Mouse (Mus musculus): ENCODE measurements around the gene Clstn2. TPM values are rescaled to one million over a fixed set of nuclear protein-coding genes. Genes with fewer than 3 reads are reported as not detected.

Clstn2 gene
- polyA plus RNA-seq, 1 experiment from 2014 or later = 1.8 TPM

- WGBS = 83% methylated on average over 3 of the region's 3 CpGs
- Histone ChIP-seq H3K4me1 (no peaks in the 10 kb centered on the region), H3K4me2 (no peak overlapping the region), H3K27ac (no peak overlapping the region), H3K36me3 (no peaks in the 10 kb centered on the region), H3K27me3 (no peaks in the 10 kb centered on the region), H3K9ac (no peak overlapping the region), H3K4me3 (replicated peaks) (no peak overlapping the region), H3K9me3 (replicated peaks) (no peaks in the 10 kb centered on the region)
- no peak for ATAC-seq (replicated peaks; ENCODE audit: low FRiP score)
Observed at GRCm38 (mm10) chr9:97525563-97525962, 507.4 kb downstream of the Clstn2 start.

- Histone ChIP-seq H3K36me3 (no peaks in the 10 kb centered on the region), H3K9ac (no peak overlapping the region), H3K4me1 (no peaks in the 10 kb centered on the region), H3K27ac (no peak overlapping the region), H3K4me3 (replicated peaks) (no peak overlapping the region), H3K27me3 (no peaks in the 10 kb centered on the region), H3K4me2 (no peak overlapping the region), H3K9me3 (replicated peaks) (no peaks in the 10 kb centered on the region)
- WGBS = 73% methylated on average over 3 of the region's 3 CpGs
- ATAC-seq (replicated peaks; ENCODE audit: low FRiP score) = no peak
Observed at GRCm38 (mm10) chr9:97524861-97525260, 508.1 kb downstream of the Clstn2 start.

GRCm38 (mm10) chr9:97520771-97521170, 512.2 kb downstream of the Clstn2 start:
- ATAC-seq (replicated peaks; ENCODE audit: low FRiP score) = no peak
- Histone ChIP-seq H3K36me3 (no peaks in the 10 kb centered on the region), H3K27ac (no peak overlapping the region), H3K9me3 (replicated peaks) (no peaks in the 10 kb centered on the region), H3K4me1 (no peaks in the 10 kb centered on the region), H3K4me2 (no peak overlapping the region), H3K4me3 (replicated peaks) (no peak overlapping the region), H3K27me3 (no peaks in the 10 kb centered on the region), H3K9ac (no peak overlapping the region)
- WGBS = 96% methylated on average over 3 of the region's 3 CpGs

- H3K27ac ChIP-seq = no peak overlapping the region
- H3K4me3 ChIP-seq (replicated peaks) = no peak overlapping the region
- no peaks in the 10 kb centered on the region for H3K36me3 ChIP-seq
- H3K4me1 ChIP-seq = no peaks in the 10 kb centered on the region
- no peaks in the 10 kb centered on the region for H3K9me3 ChIP-seq (replicated peaks)
- H3K4me2 ChIP-seq = no peak overlapping the region
- no peaks in the 10 kb centered on the region for H3K27me3 ChIP-seq
- no peak for ATAC-seq (replicated peaks; ENCODE audit: low FRiP score)
- H3K9ac ChIP-seq = no peak overlapping the region
- WGBS = 71% methylated on average over 3 of the region's 3 CpGs
Observed at GRCm38 (mm10) chr9:97517006-97517405, 516.0 kb downstream of the Clstn2 start.

- H3K4me3 ChIP-seq (replicated peaks) = no peak overlapping the region
- no peak for ATAC-seq (replicated peaks; ENCODE audit: low FRiP score)
- no peaks in the 10 kb centered on the region for H3K9me3 ChIP-seq (replicated peaks)
- H3K9ac ChIP-seq = no peak overlapping the region
- no peak overlapping the region for H3K27ac ChIP-seq
- H3K36me3 ChIP-seq = no peaks in the 10 kb centered on the region
- H3K27me3 ChIP-seq = no peaks in the 10 kb centered on the region
- peaks cover 2% of the 10 kb centered on the region; the same call in 1 of the 2 replicates for H3K4me1 ChIP-seq
- no peak overlapping the region for H3K4me2 ChIP-seq
- WGBS = 93% methylated on average over 2 of the region's 2 CpGs
Observed at GRCm38 (mm10) chr9:97514639-97515038, 518.3 kb downstream of the Clstn2 start.

- ATAC-seq (replicated peaks; ENCODE audit: low FRiP score) = peak; percentile 58; the same call in 1 of the 2 replicates
- 34% methylated on average over 3 of the region's 3 CpGs for WGBS
- no peak overlapping the region for H3K4me2 ChIP-seq
Observed at GRCm38 (mm10) chr9:97512282-97512850, 520.6 kb downstream of the Clstn2 start.

GRCm38 (mm10) chr9:97501416-97501815, 531.6 kb downstream of the Clstn2 start:
- H3K4me3 ChIP-seq (replicated peaks) = no peak overlapping the region
- H3K27ac ChIP-seq = no peak overlapping the region
- WGBS = 43% methylated on average over 4 of the region's 4 CpGs
- no peaks in the 10 kb centered on the region for H3K36me3 ChIP-seq
- no peaks in the 10 kb centered on the region for H3K9me3 ChIP-seq (replicated peaks)
- H3K9ac ChIP-seq = no peak overlapping the region
- H3K4me2 ChIP-seq = no peak overlapping the region
- H3K4me1 ChIP-seq = no peaks in the 10 kb centered on the region
- ATAC-seq (replicated peaks; ENCODE audit: low FRiP score) = no peak
- no peaks in the 10 kb centered on the region for H3K27me3 ChIP-seq

More at GRCm38 (mm10) chr9:97512282-97512850, 520.6 kb downstream of the Clstn2 start:
- H3K4me1 ChIP-seq = peaks cover 5% of the 10 kb centered on the region; the same call in 1 of the 2 replicates
- H3K36me3 ChIP-seq = no peaks in the 10 kb centered on the region
- no peak overlapping the region for H3K4me3 ChIP-seq (replicated peaks)
- no peak overlapping the region for H3K27ac ChIP-seq
- no peaks in the 10 kb centered on the region for H3K27me3 ChIP-seq
- no peaks in the 10 kb centered on the region for H3K9me3 ChIP-seq (replicated peaks)
- no peak overlapping the region for H3K9ac ChIP-seq

- H3K4me1 ChIP-seq = no peaks in the 10 kb centered on the region
- H3K4me3 ChIP-seq (replicated peaks) = no peak overlapping the region
- no peaks in the 10 kb centered on the region for H3K36me3 ChIP-seq
- H3K9me3 ChIP-seq (replicated peaks) = no peaks in the 10 kb centered on the region
- H3K9ac ChIP-seq = no peak overlapping the region
- WGBS = 88% methylated on average over 6 of the region's 6 CpGs
- no peaks in the 10 kb centered on the region for H3K27me3 ChIP-seq
- H3K4me2 ChIP-seq = no peak overlapping the region
- no peak for ATAC-seq (replicated peaks; ENCODE audit: low FRiP score)
- H3K27ac ChIP-seq = no peak overlapping the region
Observed at GRCm38 (mm10) chr9:97495056-97495455, 537.9 kb downstream of the Clstn2 start.

GRCm38 (mm10) chr9:97491626-97492025, 541.4 kb downstream of the Clstn2 start:
- no peaks in the 10 kb centered on the region for H3K9me3 ChIP-seq (replicated peaks)
- H3K9ac ChIP-seq = no peak overlapping the region
- WGBS = 80% methylated on average over 2 of the region's 2 CpGs
- H3K27ac ChIP-seq = no peak overlapping the region
- no peak overlapping the region for H3K4me2 ChIP-seq
- no peaks in the 10 kb centered on the region for H3K4me1 ChIP-seq
- ATAC-seq (replicated peaks; ENCODE audit: low FRiP score) = no peak
- no peaks in the 10 kb centered on the region for H3K27me3 ChIP-seq
- no peak overlapping the region for H3K4me3 ChIP-seq (replicated peaks)
- H3K36me3 ChIP-seq = no peaks in the 10 kb centered on the region

- Histone ChIP-seq H3K4me2 (no peak overlapping the region), H3K27me3 (no peaks in the 10 kb centered on the region), H3K4me1 (no peaks in the 10 kb centered on the region), H3K4me3 (replicated peaks) (no peak overlapping the region), H3K27ac (no peak overlapping the region), H3K36me3 (no peaks in the 10 kb centered on the region), H3K9ac (no peak overlapping the region), H3K9me3 (replicated peaks) (no peaks in the 10 kb centered on the region)
- WGBS = 57% methylated on average over 2 of the region's 2 CpGs
- ATAC-seq (replicated peaks; ENCODE audit: low FRiP score) = no peak
Observed at GRCm38 (mm10) chr9:97490591-97491176, 542.3 kb downstream of the Clstn2 start.

GRCm38 (mm10) chr9:97486826-97487225, 546.2 kb downstream of the Clstn2 start:
- no peak overlapping the region for H3K4me3 ChIP-seq (replicated peaks)
- H3K9me3 ChIP-seq (replicated peaks) = no peaks in the 10 kb centered on the region
- no peak overlapping the region for H3K27ac ChIP-seq
- no peak overlapping the region for H3K9ac ChIP-seq
- no peak overlapping the region for H3K4me2 ChIP-seq
- no peaks in the 10 kb centered on the region for H3K36me3 ChIP-seq
- H3K27me3 ChIP-seq = no peaks in the 10 kb centered on the region
- no peak for ATAC-seq (replicated peaks; ENCODE audit: low FRiP score)
- H3K4me1 ChIP-seq = no peaks in the 10 kb centered on the region
- 70% methylated on average over 7 of the region's 7 CpGs for WGBS

GRCm38 (mm10) chr9:97481187-97481586, 551.8 kb downstream of the Clstn2 start:
- H3K27ac ChIP-seq = no peak overlapping the region
- H3K4me1 ChIP-seq = no peaks in the 10 kb centered on the region
- no peak overlapping the region for H3K4me3 ChIP-seq (replicated peaks)
- H3K4me2 ChIP-seq = no peak overlapping the region
- no peak for ATAC-seq (replicated peaks; ENCODE audit: low FRiP score)
- no peaks in the 10 kb centered on the region for H3K27me3 ChIP-seq
- 71% methylated on average over 1 of the region's 1 CpGs for WGBS
- H3K36me3 ChIP-seq = no peaks in the 10 kb centered on the region
- no peak overlapping the region for H3K9ac ChIP-seq
- H3K9me3 ChIP-seq (replicated peaks) = no peaks in the 10 kb centered on the region

- Histone ChIP-seq H3K36me3 (no peaks in the 10 kb centered on the region), H3K27me3 (no peaks in the 10 kb centered on the region), H3K9ac (no peak overlapping the region), H3K4me2 (no peak overlapping the region), H3K27ac (no peak overlapping the region), H3K4me3 (replicated peaks) (no peak overlapping the region), H3K9me3 (replicated peaks) (no peaks in the 10 kb centered on the region), H3K4me1 (no peaks in the 10 kb centered on the region)
- ATAC-seq (replicated peaks; ENCODE audit: low FRiP score) = no peak
- WGBS = 44% methylated on average over 2 of the region's 2 CpGs
Observed at GRCm38 (mm10) chr9:97476961-97477360, 556.0 kb downstream of the Clstn2 start.

Data from kidney, embryonic 15.5 days (tissue).